Mouse (Mus musculus) neural tube, embryonic 15.5 days (tissue): ENCODE measurements around the gene Rwdd1. TPM values are rescaled to one million over a fixed set of nuclear protein-coding genes. Genes with fewer than 3 reads are reported as not detected.
A peak's percentile ranks its signal among the peaks of the same experiment; 100 is the strongest.
"Not testable (repeated sequence)": the region's sequence is repeated elsewhere in the genome, so short reads cannot be mapped to it uniquely, and the experiment has no call there.

ENCODE experiments used
- ATAC-seq: fragments of 200-750 bp; cut with Nextera tagmentation; 2 replicates; pipeline ENCODE4 v1.8.0; 2017; ENCODE audit warnings: mild to moderate bottlenecking, moderate TSS enrichment, moderate library complexity; ENCODE audit not compliant: low FRiP score
- H3K27ac ChIP-seq: fragments of 300-500 bp; sonication (generic); replicated peaks from 2 replicates; pipeline ENCODE4 v1.5.1; 2015; ENCODE audit warnings: mild to moderate bottlenecking, inconsistent platforms
- H3K27me3 ChIP-seq: fragments of 300-500 bp; sonication (generic); replicated peaks from 2 replicates; pipeline ENCODE4 v1.6.1; 2015; ENCODE audit warnings: inconsistent platforms
- H3K36me3 ChIP-seq: fragments of 300-500 bp; sonication (generic); 2 replicates; pipeline ENCODE4 v1.6.1; 2015; ENCODE audit warnings: inconsistent platforms
- H3K4me1 ChIP-seq: fragments of 300-500 bp; sonication (generic); 2 replicates; pipeline ENCODE4 v1.6.1; 2015; ENCODE audit warnings: inconsistent platforms
- H3K4me2 ChIP-seq: fragments of 300-500 bp; sonication (generic); 2 replicates; pipeline ENCODE4 v1.6.1; 2015; ENCODE audit warnings: inconsistent platforms, mild to moderate bottlenecking, moderate library complexity
- H3K4me3 ChIP-seq: fragments of 300-500 bp; sonication (generic); replicated peaks from 2 replicates; pipeline ENCODE4 v1.5.1; 2015; ENCODE audit warnings: mild to moderate bottlenecking, inconsistent platforms
- H3K9ac ChIP-seq: fragments of 300-500 bp; sonication (generic); replicated peaks from 2 replicates; pipeline ENCODE4 v1.6.1; 2015; ENCODE audit warnings: mild to moderate bottlenecking, inconsistent platforms
- H3K9me3 ChIP-seq: fragments of 300-500 bp; sonication (generic); replicated peaks from 2 replicates; pipeline ENCODE4 v1.6.1; 2016; ENCODE audit warnings: inconsistent platforms
- WGBS: fragments of 180-500 bp; shearing (Covaris S2); methylation state at CpG from one replicate; pipeline ENCODE4 v1.1.7; 2015; ENCODE audit warnings: mixed read lengths; 5-methylcytosine and 5-hydroxymethylcytosine counted together
- polyA plus RNA-seq: library from polyadenylated mRNA; unstranded; fragments of >200 nt; fragmentation: Nextera tagmentation; extraction: Ambion mirVana; gene quantifications from 2 replicates; pipeline ENCODE4 v1.2.1, GENCODE M21; 2015

The Rwdd1 gene
- polyA plus RNA-seq, 1 experiment from 2014 or later, result 129 TPM

- no peak for ATAC-seq
- Histone ChIP-seq H3K4me2 (no peak overlapping the region), H3K27ac (no peak overlapping the region), H3K4me3 (no peak overlapping the region), H3K27me3 (no peaks in the 10 kb centered on the region), H3K9me3 (no peaks in the 10 kb centered on the region), H3K9ac (no peak overlapping the region), H3K36me3 (peaks cover 74% of the 10 kb centered on the region), H3K4me1 (no peaks in the 10 kb centered on the region)
These were observed 21.0 kb downstream of the Rwdd1 start for GRCm38 (mm10) chr10:33998397-33998796.

- H3K9me3 ChIP-seq, H3K27ac ChIP-seq, H3K9ac ChIP-seq, ATAC-seq, H3K4me3 ChIP-seq, H3K27me3 ChIP-seq, H3K4me1 ChIP-seq, H3K4me2 ChIP-seq: not testable (repeated sequence)
- 89% methylated on average over 6 of the region's 8 CpGs for WGBS
- H3K36me3 ChIP-seq, result peaks cover 79% of the 10 kb centered on the region
These were observed 22.7 kb downstream of the Rwdd1 start for GRCm38 (mm10) chr10:33996686-33997085.

- no peaks in the 10 kb centered on the region for H3K27me3 ChIP-seq
- peak; percentile 73 for ATAC-seq
- 30% methylated on average over 4 of the region's 4 CpGs for WGBS
- no peaks in the 10 kb centered on the region for H3K4me1 ChIP-seq
- H3K4me2 ChIP-seq, result no peak overlapping the region
- H3K36me3 ChIP-seq, result peaks cover 12% of the 10 kb centered on the region
- no peaks in the 10 kb centered on the region for H3K9me3 ChIP-seq
- no peak overlapping the region for H3K27ac ChIP-seq
- no peak overlapping the region for H3K4me3 ChIP-seq
- H3K9ac ChIP-seq, result no peak overlapping the region
These were observed 32.7 kb downstream of the Rwdd1 start for GRCm38 (mm10) chr10:33986771-33987170.

GRCm38 (mm10) chr10:33974781-33975494 is 44.5 kb downstream of the Rwdd1 start:
- H3K36me3 ChIP-seq, result no peaks in the 10 kb centered on the region
- H3K27me3 ChIP-seq, result no peaks in the 10 kb centered on the region
- no peak overlapping the region for H3K9ac ChIP-seq
- no peak overlapping the region for H3K27ac ChIP-seq
- H3K4me2 ChIP-seq, result no peak overlapping the region
- no peak overlapping the region for H3K4me3 ChIP-seq
- 92% methylated on average over 7 of the region's 7 CpGs for WGBS
- ATAC-seq, result no peak
- H3K4me1 ChIP-seq, result no peaks in the 10 kb centered on the region
- H3K9me3 ChIP-seq, result no peaks in the 10 kb centered on the region

- Histone ChIP-seq H3K9me3 (no peaks in the 10 kb centered on the region), H3K36me3 (peaks cover 8% of the 10 kb centered on the region), H3K4me3 (no peak overlapping the region), H3K4me1 (peaks cover 23% of the 10 kb centered on the region), H3K27me3 (no peaks in the 10 kb centered on the region), H3K4me2 (no peak overlapping the region), H3K9ac (no peak overlapping the region), H3K27ac (no peak overlapping the region)
- no peak for ATAC-seq
- 73% methylated on average over 3 of the region's 3 CpGs for WGBS
These were observed 66.9 kb downstream of the Rwdd1 start for GRCm38 (mm10) chr10:33952509-33952908.

GRCm38 (mm10) chr10:33950803-33951583 is 68.4 kb downstream of the Rwdd1 start, which contains the start of gene Zup1:
Zup1 (minus strand) TSS chr10:33951269.
- H3K4me1 ChIP-seq, result peaks cover 23% of the 10 kb centered on the region
- peak within 1 kb of the TSS; percentile 95 for H3K9ac ChIP-seq
- 3% methylated on average over 42 of the region's 42 CpGs for WGBS
- peak within 1 kb of the TSS; percentile 72 for H3K4me2 ChIP-seq
- peak within 1 kb of the TSS; percentile 91 for H3K4me3 ChIP-seq
- peak within 1 kb of the TSS; percentile 83 for H3K27ac ChIP-seq
- peak; percentile 98 for ATAC-seq
- H3K36me3 ChIP-seq, result peaks cover 8% of the 10 kb centered on the region
- no peaks in the 10 kb centered on the region for H3K27me3 ChIP-seq
- no peaks in the 10 kb centered on the region for H3K9me3 ChIP-seq

Other genes starting within 250 kb of the Rwdd1 start
- not detected in 2 replicates for gene Sult3a2, start 232.9 kb downstream of the Rwdd1 start, polyA plus RNA-seq
- gene Sult3a1, start 161.9 kb downstream of the Rwdd1 start, polyA plus RNA-seq, result not detected in 2 replicates
- gene Rsph4a, start 114.5 kb downstream of the Rwdd1 start, polyA plus RNA-seq, result 1.2 and 1.5 TPM in 2 replicates
- gene Zup1, start 68.4 kb downstream of the Rwdd1 start, polyA plus RNA-seq, result 19.6 and 21.4 TPM in 2 replicates
- 0.42 and 0.91 TPM in 2 replicates for gene Trappc3l, start 18.0 kb upstream of the Rwdd1 start, polyA plus RNA-seq
- gene Calhm4, start 24.7 kb upstream of the Rwdd1 start, polyA plus RNA-seq, result not detected in 2 replicates
- 0.92 and 1.1 TPM in 2 replicates for gene Calhm5, start 76.9 kb upstream of the Rwdd1 start, polyA plus RNA-seq
- gene Calhm6, start 108.4 kb upstream of the Rwdd1 start, polyA plus RNA-seq, result 1.1 and 2.1 TPM in 2 replicates
- 7.9 and 9.2 TPM in 2 replicates for gene Dse, start 188.1 kb upstream of the Rwdd1 start, polyA plus RNA-seq